Mouse (Mus musculus) limb, embryonic 14.5 days (tissue): ENCODE results near the gene Hps3. TPM values are rescaled to one million over a fixed set of nuclear protein-coding genes. Genes with fewer than 3 reads are reported as not detected.

Source experiments
- ATAC-seq: fragments of 200-750 bp; cut with Nextera tagmentation; 2 replicates; pipeline ENCODE4 v1.8.0; 2017; ENCODE audit warnings: low read depth, moderate number of reproducible peaks, moderate TSS enrichment; ENCODE audit not compliant: low FRiP score
- DNase-seq: peaks from one replicate; pipeline ENCODE4 v3.0.0-alpha.2; 2015; ENCODE audit warnings: low spot score
- H3K27ac ChIP-seq: fragments of 300-500 bp; sonication (generic); replicated peaks from 2 replicates; pipeline ENCODE4 v1.5.1; 2014; ENCODE audit warnings: low read depth, mild to moderate bottlenecking, low read length, moderate library complexity, mixed read lengths
- H3K27me3 ChIP-seq: fragments of 300-500 bp; sonication (generic); 2 replicates; pipeline ENCODE4 v1.6.1; 2014; ENCODE audit warnings: low read length, mixed read lengths; ENCODE audit not compliant: control insufficient read depth, insufficient read depth
- H3K36me3 ChIP-seq: fragments of 300-500 bp; sonication (generic); 2 replicates; pipeline ENCODE4 v1.6.1; 2014; ENCODE audit warnings: mild to moderate bottlenecking, low read length, moderate library complexity, mixed read lengths; ENCODE audit not compliant: control insufficient read depth, insufficient read depth
- H3K4me1 ChIP-seq: fragments of 300-500 bp; sonication (generic); 2 replicates; pipeline ENCODE4 v1.6.1; 2014; ENCODE audit warnings: antibody characterized with exemption, low read length, mixed read lengths; ENCODE audit not compliant: control insufficient read depth, insufficient read depth
- H3K4me2 ChIP-seq: fragments of 300-500 bp; sonication (generic); replicated peaks from 2 replicates; pipeline ENCODE4 v1.6.1; 2014; ENCODE audit warnings: low read depth, mild to moderate bottlenecking, low read length, moderate library complexity; ENCODE audit not compliant: severe bottlenecking
- H3K4me3 ChIP-seq: fragments of 300-500 bp; sonication (generic); replicated peaks from 2 replicates; pipeline ENCODE4 v1.5.1; 2014; ENCODE audit warnings: low read length
- H3K9ac ChIP-seq: fragments of 300-500 bp; sonication (generic); 2 replicates; pipeline ENCODE4 v1.6.1; 2014; ENCODE audit warnings: mild to moderate bottlenecking, low read depth, low read length, moderate library complexity; ENCODE audit not compliant: severe bottlenecking
- H3K9me3 ChIP-seq: fragments of 300-500 bp; sonication (generic); 2 replicates; pipeline ENCODE4 v1.6.1; 2016; ENCODE audit warnings: low read length; ENCODE audit not compliant: control insufficient read depth
- POLR2A ChIP-seq: fragments of 200-500 bp; IDR thresholded peaks from 2 replicates; pipeline ENCODE4 v1.8.0; 2012; ENCODE audit warnings: inconsistent platforms, mild to moderate bottlenecking, moderate library complexity, borderline replicate concordance; ENCODE audit not compliant: insufficient read depth, insufficient read length; ENCODE audit errors: extremely low read depth
- WGBS: fragments of 180-500 bp; shearing (Covaris S2); extraction: QIAGEN DNeasy Blood & Tissue Kit; methylation state at CpG from one replicate; pipeline ENCODE4 v1.1.7; 2014; 5-methylcytosine and 5-hydroxymethylcytosine counted together
- polyA plus RNA-seq, 2 experiments: library from polyadenylated mRNA; depleted of rRNA in 1 of 2; stranded (reverse) in 1 of 2; unstranded in 1 of 2; fragments of >200 nt; fragmentation: Nextera tagmentation in 1 of 2; extraction: Ambion mirVana in 1 of 2; gene quantifications; 2 replicates each; pipeline versions ENCODE4 v1.2.1 to v1.2.3; 2012 to 2014

The Hps3 gene
- polyA plus RNA-seq, 2 experiments = 8.3 to 11.2 TPM

- Histone ChIP-seq H3K4me2 (no peak overlapping the region), H3K4me3 (no peak overlapping the region), H3K9ac (no peak overlapping the region), H3K27ac (no peak overlapping the region), H3K27me3 (no peaks in the 10 kb centered on the region), H3K36me3 (no peaks in the 10 kb centered on the region), H3K4me1 (no peaks in the 10 kb centered on the region), H3K9me3 (no peaks in the 10 kb centered on the region)
- no peak for TF ChIP-seq POLR2A
- 72% methylated on average over 2 of the region's 2 CpGs for WGBS
- DNase-seq = no peak
- ATAC-seq = no peak
These were observed 54.0 kb downstream of the Hps3 start for GRCm38 (mm10) chr3:19981156-19981555.

GRCm38 (mm10) chr3:19978474-19978873 lies 56.6 kb downstream of the Hps3 start:
- H3K9me3 ChIP-seq = no peaks in the 10 kb centered on the region
- no peaks in the 10 kb centered on the region for H3K4me1 ChIP-seq
- no peak for TF ChIP-seq POLR2A
- no peaks in the 10 kb centered on the region for H3K27me3 ChIP-seq
- 51% methylated on average over 4 of the region's 4 CpGs for WGBS
- no peak overlapping the region for H3K4me2 ChIP-seq
- DNase-seq (no peak), ATAC-seq (no peak)
- H3K27ac ChIP-seq = no peak overlapping the region
- no peak overlapping the region for H3K9ac ChIP-seq
- no peak overlapping the region for H3K4me3 ChIP-seq
- H3K36me3 ChIP-seq = no peaks in the 10 kb centered on the region

DNA sequence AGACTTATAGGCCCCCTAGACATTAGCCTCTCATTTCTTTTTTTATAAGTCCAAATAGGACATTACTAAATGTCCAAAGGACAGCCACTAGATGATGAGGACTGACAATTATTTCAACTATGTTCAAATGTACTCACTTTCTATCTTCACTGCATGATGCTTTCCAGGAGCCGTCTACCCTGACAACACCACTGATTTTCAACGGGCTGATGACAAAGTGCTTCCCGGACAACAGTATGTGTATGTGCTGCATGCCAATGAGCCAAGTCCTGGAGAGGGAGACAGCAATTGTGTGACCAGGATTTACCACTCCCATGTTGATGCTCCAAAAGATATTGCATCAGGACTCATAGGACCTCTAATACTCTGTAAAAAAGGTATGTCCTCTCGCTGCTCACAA lies 69.0 kb downstream of the Hps3 start:
- H3K27me3 ChIP-seq = no peaks in the 10 kb centered on the region
- TF ChIP-seq POLR2A = no peak
- no peak overlapping the region for H3K27ac ChIP-seq
- no peaks in the 10 kb centered on the region for H3K9me3 ChIP-seq
- no peak overlapping the region for H3K4me2 ChIP-seq
- no peak overlapping the region for H3K9ac ChIP-seq
- H3K4me3 ChIP-seq = no peak overlapping the region
- WGBS = 83% methylated on average over 4 of the region's 4 CpGs
- no peak for ATAC-seq
- H3K4me1 ChIP-seq = no peaks in the 10 kb centered on the region
- no peak for DNase-seq
- H3K36me3 ChIP-seq = no peaks in the 10 kb centered on the region

- DNase-seq (no peak), ATAC-seq (no peak)
- no peak for TF ChIP-seq POLR2A
- 84% methylated on average over 5 of the region's 5 CpGs for WGBS
- Histone ChIP-seq H3K27me3 (no peaks in the 10 kb centered on the region), H3K9ac (no peak overlapping the region), H3K4me3 (no peak overlapping the region), H3K27ac (no peak overlapping the region), H3K36me3 (no peaks in the 10 kb centered on the region), H3K9me3 (no peaks in the 10 kb centered on the region), H3K4me1 (no peaks in the 10 kb centered on the region), H3K4me2 (no peak overlapping the region)
These were observed 69.9 kb downstream of the Hps3 start for GRCm38 (mm10) chr3:19965239-19965638.

DNA sequence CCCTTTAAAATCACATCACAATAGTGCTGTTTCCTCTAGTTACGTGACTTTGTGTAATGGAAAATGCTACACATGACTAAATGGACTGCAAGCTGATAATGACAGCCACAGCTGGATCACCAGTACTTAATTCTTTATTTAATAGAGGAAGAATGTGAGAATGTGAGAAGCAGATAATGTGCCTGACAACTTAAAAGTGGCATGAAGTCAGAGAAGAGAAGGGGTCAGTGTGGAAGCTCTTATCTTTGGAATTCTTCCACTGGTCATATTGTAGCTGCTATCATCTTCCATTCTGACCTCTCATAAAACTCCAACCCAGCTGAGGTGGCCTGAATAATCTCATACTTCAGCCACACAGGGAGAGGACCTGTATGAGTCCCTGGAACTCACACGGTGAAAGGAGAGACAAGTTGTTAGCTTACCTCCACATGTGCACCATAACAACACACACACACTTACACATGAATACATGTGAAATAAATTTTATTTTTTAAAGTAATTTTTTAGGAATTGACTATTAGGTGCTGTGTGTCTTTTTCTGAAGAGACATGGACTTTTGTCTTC lies 70.4 kb downstream of the Hps3 start:
- no peaks in the 10 kb centered on the region for H3K27me3 ChIP-seq
- TF ChIP-seq POLR2A = no peak
- WGBS = 68% methylated on average over 2 of the region's 2 CpGs
- no peaks in the 10 kb centered on the region for H3K36me3 ChIP-seq
- DNase-seq (no peak), ATAC-seq (no peak)
- no peak overlapping the region for H3K4me2 ChIP-seq
- no peak overlapping the region for H3K27ac ChIP-seq
- H3K4me1 ChIP-seq = peaks cover 2% of the 10 kb centered on the region; the same call in 1 of the 2 replicates
- H3K4me3 ChIP-seq = no peak overlapping the region
- no peak overlapping the region for H3K9ac ChIP-seq
- H3K9me3 ChIP-seq = no peaks in the 10 kb centered on the region

DNA sequence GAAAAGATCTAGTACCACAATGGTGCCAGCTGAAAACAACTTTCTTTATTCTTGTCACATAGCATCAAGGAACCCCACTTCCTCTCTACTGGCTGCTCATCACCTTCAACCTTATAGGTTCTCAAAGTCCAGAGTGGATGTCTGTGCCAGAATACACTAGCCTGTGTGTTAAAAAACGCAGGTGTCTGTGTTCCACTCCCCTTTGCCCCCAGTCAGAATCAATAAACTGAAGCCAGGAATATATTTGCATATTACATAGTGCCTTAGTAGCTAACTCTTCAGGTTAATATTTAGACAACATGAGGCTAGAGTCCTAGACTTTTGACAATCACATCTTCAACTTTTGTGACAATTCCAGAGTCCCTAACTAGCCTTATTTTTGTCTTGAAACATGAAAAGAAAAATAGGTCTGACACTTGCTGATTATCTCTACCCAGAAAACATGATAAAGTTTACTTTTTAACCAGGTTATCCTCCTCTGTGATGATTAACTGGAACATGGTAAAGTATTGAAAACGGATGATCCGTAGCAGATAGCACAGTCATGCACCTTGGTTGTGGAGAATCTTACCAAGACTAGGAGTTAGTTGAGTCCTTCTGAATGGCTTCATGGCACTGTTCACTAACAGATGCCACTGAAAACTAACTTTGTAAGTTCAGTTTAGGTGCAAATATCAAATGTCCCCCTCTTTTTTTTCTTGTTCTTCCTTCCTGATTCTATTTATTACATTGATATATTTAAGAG lies 72.2 kb downstream of the Hps3 start:
- H3K4me3 ChIP-seq = no peak overlapping the region
- DNase-seq (no peak), ATAC-seq (no peak)
- no peak overlapping the region for H3K9ac ChIP-seq
- no peak overlapping the region for H3K4me2 ChIP-seq
- 88% methylated on average over 3 of the region's 3 CpGs for WGBS
- H3K4me1 ChIP-seq = peaks cover 2% of the 10 kb centered on the region; the same call in 1 of the 2 replicates
- H3K9me3 ChIP-seq = no peaks in the 10 kb centered on the region
- no peak for TF ChIP-seq POLR2A
- no peak overlapping the region for H3K27ac ChIP-seq
- H3K27me3 ChIP-seq = no peaks in the 10 kb centered on the region
- H3K36me3 ChIP-seq = no peaks in the 10 kb centered on the region
